Mouse (Mus musculus) limb, embryonic 11.5 days (tissue): ENCODE data around the gene Akap11. TPM values are rescaled to one million over a fixed set of nuclear protein-coding genes. Genes with fewer than 3 reads are reported as not detected.

Source experiments
- ATAC-seq: fragments of 200-750 bp; cut with Nextera tagmentation; 2 replicates; pipeline ENCODE4 v1.8.0; 2017; ENCODE audit warnings: low read depth; ENCODE audit not compliant: insufficient number of reproducible peaks, low FRiP score, low TSS enrichment
- DNase-seq: peaks from one replicate; pipeline ENCODE4 v3.0.0-alpha.2; 2015; ENCODE audit warnings: low spot score
- H3K27ac ChIP-seq: fragments of 300-500 bp; sonication (generic); replicated peaks from 2 replicates; pipeline ENCODE4 v1.5.1; 2014; ENCODE audit warnings: low read depth, mild to moderate bottlenecking, low read length
- H3K27me3 ChIP-seq: fragments of 300-500 bp; sonication (generic); 2 replicates; pipeline ENCODE4 v1.6.1; 2014; ENCODE audit warnings: mild to moderate bottlenecking, low read length, mixed read lengths; ENCODE audit not compliant: control insufficient read depth, insufficient read depth
- H3K36me3 ChIP-seq: fragments of 300-500 bp; sonication (generic); 2 replicates; pipeline ENCODE4 v1.6.1; 2014; ENCODE audit warnings: mild to moderate bottlenecking, low read length, moderate library complexity, mixed read lengths; ENCODE audit not compliant: control insufficient read depth, insufficient read depth
- H3K4me1 ChIP-seq: fragments of 300-500 bp; sonication (generic); 2 replicates; pipeline ENCODE4 v1.6.1; 2014; ENCODE audit warnings: low read length, mixed read lengths; ENCODE audit not compliant: control insufficient read depth, insufficient read depth
- H3K4me2 ChIP-seq: fragments of 300-500 bp; sonication (generic); 2 replicates; pipeline ENCODE4 v1.6.1; 2014; ENCODE audit warnings: low read depth, mild to moderate bottlenecking, moderate library complexity; ENCODE audit not compliant: severe bottlenecking
- H3K4me3 ChIP-seq: fragments of 300-500 bp; sonication (generic); 2 replicates; pipeline ENCODE4 v1.5.1; 2014; ENCODE audit warnings: low read depth, low read length
- H3K9ac ChIP-seq: fragments of 300-500 bp; sonication (generic); 2 replicates; pipeline ENCODE4 v1.6.1; 2014; ENCODE audit warnings: mild to moderate bottlenecking, low read length
- H3K9me3 ChIP-seq: fragments of 300-500 bp; sonication (generic); 2 replicates; pipeline ENCODE4 v1.6.1; 2016; ENCODE audit warnings: low read length; ENCODE audit not compliant: control insufficient read depth
- WGBS: fragments of 180-500 bp; shearing (Covaris S2); extraction: QIAGEN DNeasy Blood & Tissue Kit; methylation state at CpG from one replicate; pipeline ENCODE4 v1.1.7; 2014; 5-methylcytosine and 5-hydroxymethylcytosine counted together
- polyA plus RNA-seq: library from polyadenylated mRNA; unstranded; fragments of >200 nt; fragmentation: Nextera tagmentation; extraction: Ambion mirVana; gene quantifications from 2 replicates; pipeline ENCODE4 v1.2.1, GENCODE M21; 2014

Akap11 gene
- polyA plus RNA-seq, 1 experiment from 2014 or later = 19.2 TPM

DNA sequence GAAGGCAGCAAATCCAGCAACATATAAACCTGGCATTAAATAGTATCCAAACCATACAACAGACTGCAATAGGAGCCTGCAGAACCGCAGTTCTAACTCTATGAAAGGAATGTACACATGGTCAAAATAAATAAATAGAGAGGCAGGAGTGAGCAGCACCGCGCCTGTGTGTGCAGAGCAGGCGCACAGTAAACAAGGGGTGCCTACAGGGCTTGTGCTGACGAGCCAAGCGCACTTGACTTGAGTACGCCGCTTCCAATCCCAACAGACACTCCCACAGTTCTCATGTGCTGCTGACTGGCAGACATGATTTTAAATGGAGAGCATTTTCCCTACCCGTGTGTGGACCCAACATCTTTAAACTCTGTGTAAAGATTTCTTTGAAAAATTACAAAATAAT is 44.0 kb downstream of the Akap11 start:
- H3K4me2 ChIP-seq = no peak overlapping the region
- H3K4me3 ChIP-seq = no peak overlapping the region
- no peaks in the 10 kb centered on the region for H3K9me3 ChIP-seq
- no peak overlapping the region for H3K9ac ChIP-seq
- DNase-seq (no peak), ATAC-seq (no peak)
- WGBS = 92% methylated on average over 9 of the region's 9 CpGs
- no peak overlapping the region for H3K27ac ChIP-seq
- no peaks in the 10 kb centered on the region for H3K27me3 ChIP-seq
- H3K4me1 ChIP-seq = no peaks in the 10 kb centered on the region
- H3K36me3 ChIP-seq = peaks cover 2% of the 10 kb centered on the region; the same call in 1 of the 2 replicates

DNA sequence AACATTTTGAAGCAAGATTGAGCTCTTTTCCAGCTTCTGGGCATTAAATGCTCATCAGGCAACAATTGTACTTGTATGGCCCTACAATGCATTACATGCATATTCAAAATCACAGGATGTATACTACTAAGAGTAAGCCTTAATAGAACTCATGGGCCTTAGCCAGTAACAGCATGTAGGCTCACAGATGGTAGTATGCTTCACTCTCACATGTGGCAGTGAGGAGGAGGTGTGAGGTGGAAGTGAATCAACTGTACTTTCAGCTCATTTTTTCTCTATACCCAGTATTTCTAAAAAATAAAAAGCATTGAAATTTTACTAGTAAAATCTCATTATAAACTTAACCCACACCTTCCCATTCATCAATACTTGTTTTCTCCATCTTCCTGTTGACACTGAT is 45.2 kb downstream of the Akap11 start:
- H3K9me3 ChIP-seq = no peaks in the 10 kb centered on the region
- H3K4me3 ChIP-seq = no peak overlapping the region
- no peaks in the 10 kb centered on the region for H3K4me1 ChIP-seq
- H3K36me3 ChIP-seq = peaks cover 2% of the 10 kb centered on the region; the same call in 1 of the 2 replicates
- ATAC-seq (no peak), DNase-seq (no peak)
- no peak overlapping the region for H3K27ac ChIP-seq
- no peak overlapping the region for H3K9ac ChIP-seq
- H3K27me3 ChIP-seq = no peaks in the 10 kb centered on the region
- no peak overlapping the region for H3K4me2 ChIP-seq

DNA sequence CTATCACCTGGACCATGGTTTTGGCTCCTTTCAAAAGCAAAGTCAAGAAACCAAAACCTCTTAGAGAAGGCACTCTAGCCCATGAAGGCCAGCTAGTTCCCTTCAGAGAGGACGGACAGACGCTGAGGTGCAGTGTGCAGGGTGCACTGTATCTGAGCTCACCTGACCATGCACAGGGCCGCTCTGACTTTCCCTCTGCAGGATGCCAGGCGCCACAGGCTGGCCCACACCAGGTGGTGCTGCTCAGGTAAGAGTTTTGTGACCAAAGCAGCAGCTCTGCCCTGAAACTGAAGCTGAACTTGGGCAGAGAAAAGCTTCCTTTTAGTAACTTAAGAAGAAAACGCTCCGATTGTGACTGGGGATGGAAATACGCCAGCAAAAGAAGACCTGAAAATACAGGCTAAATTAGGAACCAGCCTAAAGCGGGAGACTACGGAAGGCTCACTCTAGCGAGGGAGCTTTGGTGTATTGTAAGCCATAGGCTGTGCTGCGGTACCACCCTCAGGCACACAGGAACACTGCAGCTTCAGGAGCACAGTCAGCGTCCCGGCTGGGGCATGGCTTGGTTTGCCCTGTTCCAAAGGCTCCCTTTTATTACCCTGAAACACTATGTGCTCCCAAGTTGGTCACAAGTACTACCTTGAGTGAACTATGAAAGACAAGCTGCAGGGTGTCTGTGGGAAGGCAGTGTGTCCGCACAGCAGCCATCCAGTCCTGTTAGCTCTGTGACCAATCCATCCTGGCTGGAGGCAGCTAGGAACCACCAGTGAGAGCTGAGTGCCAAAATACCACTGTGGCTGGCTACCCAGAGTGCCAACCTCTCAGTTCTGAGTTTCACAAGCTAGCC is 54.0 kb downstream of the Akap11 start:
- ATAC-seq (peak; percentile 89), DNase-seq (peak; percentile 62)
- no peaks in the 10 kb centered on the region for H3K27me3 ChIP-seq
- H3K4me3 ChIP-seq = no peak overlapping the region
- 26% methylated on average over 14 of the region's 14 CpGs for WGBS
- peak overlapping the region; percentile 7; the same call in 1 of the 2 replicates for H3K4me2 ChIP-seq
- H3K9me3 ChIP-seq = no peaks in the 10 kb centered on the region
- no peaks in the 10 kb centered on the region for H3K36me3 ChIP-seq
- H3K27ac ChIP-seq = no peak overlapping the region
- no peak overlapping the region for H3K9ac ChIP-seq
- H3K4me1 ChIP-seq = no peaks in the 10 kb centered on the region

DNA sequence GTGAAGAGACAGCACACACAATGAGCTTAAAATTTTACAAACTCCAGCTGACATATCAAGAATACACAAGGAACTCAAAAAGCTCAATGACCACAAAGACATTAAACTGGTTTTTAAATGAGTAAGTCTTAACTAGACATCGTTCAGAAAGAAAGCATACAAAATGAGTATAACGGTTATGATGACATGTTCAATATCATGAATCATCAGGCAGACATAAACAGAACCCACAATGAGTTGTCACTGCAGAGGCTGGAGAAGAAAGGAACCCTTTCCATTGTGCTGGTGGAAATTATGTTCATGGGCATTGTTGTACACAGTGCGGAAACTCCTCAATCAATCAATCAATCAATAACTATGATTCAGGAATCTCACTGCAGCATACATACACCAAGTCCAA is 62.5 kb downstream of the Akap11 start:
- H3K9ac ChIP-seq = no peak overlapping the region
- H3K4me1 ChIP-seq = no peaks in the 10 kb centered on the region
- H3K27me3 ChIP-seq = no peaks in the 10 kb centered on the region
- no peak overlapping the region for H3K4me3 ChIP-seq
- 93% methylated on average over 3 of the region's 3 CpGs for WGBS
- H3K9me3 ChIP-seq = no peaks in the 10 kb centered on the region
- H3K36me3 ChIP-seq = no peaks in the 10 kb centered on the region
- no peak for ATAC-seq
- H3K4me2 ChIP-seq = no peak overlapping the region
- no peak for DNase-seq
- no peak overlapping the region for H3K27ac ChIP-seq

DNA sequence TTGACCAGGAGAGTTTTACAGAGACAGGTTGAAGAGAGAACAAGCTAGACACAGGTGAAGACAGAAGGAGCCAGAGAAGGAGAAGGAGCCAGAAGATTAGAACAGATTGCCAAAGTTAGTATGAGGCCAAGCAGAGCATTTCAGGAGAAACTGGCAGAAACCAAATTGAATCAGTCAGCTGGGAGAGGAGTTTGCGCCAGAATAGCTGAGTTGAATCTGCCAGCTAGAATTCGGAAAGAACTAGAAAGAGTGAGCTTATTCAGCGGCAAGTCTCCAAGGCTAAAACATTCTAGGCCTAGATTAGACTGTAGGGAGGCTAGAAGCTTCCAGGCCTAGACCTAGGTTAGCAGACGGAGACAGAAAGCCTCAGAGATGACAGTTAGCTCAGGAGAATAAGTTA is 65.9 kb downstream of the Akap11 start:
- H3K9me3 ChIP-seq = no peaks in the 10 kb centered on the region
- H3K9ac ChIP-seq = no peak overlapping the region
- no peaks in the 10 kb centered on the region for H3K36me3 ChIP-seq
- H3K4me1 ChIP-seq = no peaks in the 10 kb centered on the region
- no peak for ATAC-seq
- no peaks in the 10 kb centered on the region for H3K27me3 ChIP-seq
- H3K4me2 ChIP-seq = no peak overlapping the region
- no peak overlapping the region for H3K4me3 ChIP-seq
- 89% methylated on average over 4 of the region's 4 CpGs for WGBS
- no peak for DNase-seq
- H3K27ac ChIP-seq = no peak overlapping the region

DNA sequence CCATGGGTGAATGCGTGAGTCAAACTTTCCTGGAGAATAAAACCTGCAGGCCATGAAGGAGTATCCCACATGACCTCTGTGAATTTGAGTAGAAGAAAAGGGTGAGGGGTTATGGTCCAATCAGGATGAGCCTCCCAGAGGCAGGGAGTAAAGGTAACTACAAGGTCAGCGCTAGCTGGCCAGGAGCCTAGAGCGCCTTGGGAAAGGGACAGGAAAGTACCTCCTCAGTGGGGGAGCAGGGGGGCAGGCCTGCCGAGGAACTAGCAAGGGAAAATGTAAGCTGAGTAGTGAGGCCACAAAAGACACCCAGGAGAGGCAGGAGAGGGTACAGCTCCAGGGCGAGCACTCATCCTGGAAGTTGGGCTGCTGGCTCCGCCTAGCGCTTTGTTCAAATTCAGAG is 67.6 kb downstream of the Akap11 start:
- Histone ChIP-seq H3K4me2 (no peak overlapping the region), H3K27ac (no peak overlapping the region), H3K4me1 (no peaks in the 10 kb centered on the region), H3K9me3 (no peaks in the 10 kb centered on the region), H3K36me3 (no peaks in the 10 kb centered on the region), H3K4me3 (no peak overlapping the region), H3K27me3 (no peaks in the 10 kb centered on the region), H3K9ac (no peak overlapping the region)
- ATAC-seq (no peak), DNase-seq (no peak)
- 81% methylated on average over 7 of the region's 7 CpGs for WGBS

DNA sequence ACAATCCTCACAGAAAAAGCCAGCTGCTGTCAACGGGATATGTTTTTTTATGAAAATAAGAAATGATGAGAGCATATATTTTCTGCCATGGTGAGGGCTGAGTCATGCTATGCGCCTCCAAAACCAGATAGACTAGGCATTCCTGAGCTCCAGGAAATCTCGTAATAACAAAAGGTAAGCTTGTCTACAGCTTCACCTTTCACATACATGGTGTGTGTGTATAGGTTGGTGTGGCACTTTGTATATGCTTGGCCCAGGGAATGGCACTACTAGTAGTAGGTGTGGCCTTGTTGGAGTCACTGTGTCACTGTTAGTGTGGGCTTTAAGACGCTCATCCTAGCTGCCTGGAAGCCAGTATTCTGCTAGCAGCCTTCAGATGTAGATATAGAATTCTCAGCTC is 68.6 kb downstream of the Akap11 start:
- DNase-seq = no peak
- Histone ChIP-seq H3K27me3 (no peaks in the 10 kb centered on the region), H3K36me3 (no peaks in the 10 kb centered on the region), H3K27ac (no peak overlapping the region), H3K4me2 (no peak overlapping the region), H3K9ac (no peak overlapping the region), H3K4me3 (no peak overlapping the region), H3K9me3 (no peaks in the 10 kb centered on the region), H3K4me1 (no peaks in the 10 kb centered on the region)
- WGBS = 86% methylated on average over 4 of the region's 4 CpGs
- no peak for ATAC-seq

DNA sequence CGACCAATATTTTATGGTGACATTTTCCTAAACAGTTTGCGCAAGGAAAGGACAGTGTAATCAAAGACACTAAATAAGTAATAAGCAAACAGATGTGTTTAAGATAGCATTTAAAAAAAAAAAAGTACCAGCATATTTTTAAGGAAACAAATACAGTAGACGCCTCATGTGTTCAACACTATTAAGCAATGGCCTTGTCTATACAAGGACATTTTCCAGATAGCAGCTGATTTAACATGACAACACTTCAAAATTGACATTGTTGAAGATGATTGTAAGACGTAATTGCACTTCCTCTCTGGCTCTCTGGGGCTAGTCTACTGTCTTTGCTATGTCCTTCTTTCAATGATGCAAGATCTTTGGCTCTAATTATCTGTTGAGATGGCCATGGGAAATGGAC is 72.3 kb downstream of the Akap11 start:
- H3K4me2 ChIP-seq = no peak overlapping the region
- no peaks in the 10 kb centered on the region for H3K27me3 ChIP-seq
- no peaks in the 10 kb centered on the region for H3K4me1 ChIP-seq
- 84% methylated on average over 4 of the region's 4 CpGs for WGBS
- ATAC-seq (no peak), DNase-seq (no peak)
- H3K9me3 ChIP-seq = no peaks in the 10 kb centered on the region
- no peaks in the 10 kb centered on the region for H3K36me3 ChIP-seq
- no peak overlapping the region for H3K4me3 ChIP-seq
- no peak overlapping the region for H3K9ac ChIP-seq
- H3K27ac ChIP-seq = no peak overlapping the region

DNA sequence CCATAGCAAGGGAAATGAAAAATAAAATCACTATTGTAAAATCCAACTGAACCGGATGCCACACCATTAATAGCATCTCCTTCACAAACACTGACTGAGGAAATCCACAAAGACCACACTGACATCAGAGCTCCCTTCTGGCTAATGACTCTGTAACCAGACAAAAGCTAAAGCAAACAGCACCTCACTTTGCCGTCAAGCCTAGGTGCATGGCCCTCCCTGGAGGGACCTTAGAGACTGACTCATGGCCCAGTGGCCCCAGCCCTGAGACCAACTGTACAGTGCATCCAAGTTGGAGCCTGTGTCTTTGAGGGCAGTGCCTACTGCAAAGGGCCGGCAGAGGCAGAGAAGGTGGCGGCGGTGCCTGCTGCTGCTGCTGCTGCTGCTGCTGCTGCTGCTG is 77.5 kb downstream of the Akap11 start:
- no peak for ATAC-seq
- Histone ChIP-seq H3K9ac (no peak overlapping the region; the same call in 1 of the 2 replicates), H3K36me3 (no peaks in the 10 kb centered on the region), H3K4me3 (no peak overlapping the region), H3K27ac (no peak overlapping the region), H3K9me3 (no peaks in the 10 kb centered on the region), H3K27me3 (no peaks in the 10 kb centered on the region), H3K4me1 (no peaks in the 10 kb centered on the region), H3K4me2 (no peak overlapping the region)
- WGBS = 66% methylated on average over 5 of the region's 5 CpGs
- DNase-seq = no peak
